Mouse (Mus musculus) heart, postnatal 0 days (tissue): ENCODE data around the gene Acot7. TPM values are rescaled to one million over a fixed set of nuclear protein-coding genes. Genes with fewer than 3 reads are reported as not detected.

ENCODE experiments used
- ATAC-seq: fragments of 200-750 bp; cut with Nextera tagmentation; 2 replicates; pipeline ENCODE4 v1.8.0; 2017; ENCODE audit warnings: low read depth, moderate number of reproducible peaks, moderate library complexity; ENCODE audit not compliant: insufficient read depth
- DNase-seq: peaks from one replicate; pipeline ENCODE4 v3.0.0-alpha.2; 2016; ENCODE audit warnings: low spot score
- H3K27ac ChIP-seq: fragments of 300-500 bp; sonication (generic); 2 replicates; pipeline ENCODE4 v1.5.1; 2014; ENCODE audit warnings: low read depth, mild to moderate bottlenecking
- H3K27me3 ChIP-seq: fragments of 300-500 bp; sonication (generic); 2 replicates; pipeline ENCODE4 v1.6.1; 2014; ENCODE audit warnings: low read length, mixed read lengths; ENCODE audit not compliant: control insufficient read depth, insufficient read depth
- H3K36me3 ChIP-seq: fragments of 300-500 bp; sonication (generic); replicated peaks from 2 replicates; pipeline ENCODE4 v1.6.1; 2014; ENCODE audit warnings: low read length, mixed read lengths; ENCODE audit not compliant: control insufficient read depth, insufficient read depth
- H3K4me1 ChIP-seq: fragments of 300-500 bp; sonication (generic); 2 replicates; pipeline ENCODE4 v1.6.1; 2014; ENCODE audit warnings: antibody characterized with exemption; ENCODE audit not compliant: control insufficient read depth, insufficient read depth
- H3K4me2 ChIP-seq: fragments of 300-500 bp; sonication (generic); 2 replicates; pipeline ENCODE4 v1.6.1; 2014; ENCODE audit warnings: low read depth, mild to moderate bottlenecking, low read length, moderate library complexity
- H3K4me3 ChIP-seq: fragments of 300-500 bp; sonication (generic); 2 replicates; pipeline ENCODE4 v1.5.1; 2014; ENCODE audit warnings: low read depth, low read length
- H3K9ac ChIP-seq: fragments of 300-500 bp; sonication (generic); replicated peaks from 2 replicates; pipeline ENCODE4 v1.6.1; 2014; ENCODE audit warnings: low read depth, low read length, mixed read lengths
- H3K9me3 ChIP-seq: fragments of 300-500 bp; sonication (generic); replicated peaks from 2 replicates; pipeline ENCODE4 v1.6.1; 2016; ENCODE audit warnings: low read length; ENCODE audit not compliant: control insufficient read depth
- CTCF ChIP-seq: IDR thresholded peaks from 2 replicates; pipeline ENCODE4 v1.5.1; 2016; ENCODE audit warnings: antibody characterized with exemption, control low read depth, low read depth
- EP300 ChIP-seq: IDR thresholded peaks from 2 replicates; pipeline ENCODE4 v1.6.1; 2016; ENCODE audit warnings: antibody characterized with exemption, low read depth
- WGBS: fragments of 180-500 bp; shearing (Covaris S2); extraction: QIAGEN DNeasy Blood & Tissue Kit; methylation state at CpG from one replicate; pipeline ENCODE4 v1.1.7; 2014; 5-methylcytosine and 5-hydroxymethylcytosine counted together
- polyA plus RNA-seq: library from polyadenylated mRNA; unstranded; fragments of >200 nt; fragmentation: Nextera tagmentation; extraction: Ambion mirVana; gene quantifications from 2 replicates; pipeline ENCODE4 v1.2.1, GENCODE M21; 2015
- total RNA-seq: library from RNA; depleted of rRNA; stranded (reverse); fragments of >200 nt; gene quantifications from 2 replicates; pipeline ENCODE4 v1.2.3, GENCODE M21; 2014; ENCODE audit warnings: low replicate concordance

The Acot7 gene
- total and polyA plus RNA-seq, 2 experiments from 2014 or later = 39.5 to 68.8 TPM

DNA sequence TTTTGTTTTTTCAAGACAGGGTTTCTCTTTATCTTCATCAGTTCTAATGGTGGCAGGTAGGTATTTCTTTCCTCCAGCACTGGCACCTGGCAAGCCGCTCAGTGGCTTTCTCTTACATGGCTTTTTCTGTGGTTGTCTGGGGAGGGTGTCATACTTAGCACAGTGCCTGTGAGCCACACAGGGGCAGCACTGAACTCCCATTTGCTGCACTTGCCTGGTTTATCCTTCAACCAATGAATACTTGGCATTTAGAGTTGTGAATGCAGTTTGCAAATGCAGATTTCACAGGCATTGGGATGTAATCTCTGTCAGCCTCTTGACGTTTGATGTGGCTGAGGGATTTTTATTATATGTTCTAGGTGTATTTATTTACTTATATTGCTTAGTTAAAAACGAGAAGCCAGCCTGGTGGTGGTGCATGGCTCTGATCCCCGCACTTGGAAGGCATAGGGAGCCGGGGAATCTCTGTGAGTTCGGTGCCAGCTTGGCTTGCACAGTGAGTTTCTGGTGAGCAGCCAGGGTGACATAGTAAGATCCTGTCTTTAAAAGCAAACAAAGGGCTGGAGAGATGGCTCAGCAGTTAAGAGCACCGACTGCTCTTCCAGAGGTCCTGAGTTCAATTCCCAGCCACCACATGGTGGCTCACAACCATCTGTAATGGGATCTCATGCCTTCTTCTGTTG lies 6.6 kb downstream of the Acot7 start:
- Histone ChIP-seq H3K9ac (no peak overlapping the region), H3K4me2 (no peak overlapping the region)

DNA sequence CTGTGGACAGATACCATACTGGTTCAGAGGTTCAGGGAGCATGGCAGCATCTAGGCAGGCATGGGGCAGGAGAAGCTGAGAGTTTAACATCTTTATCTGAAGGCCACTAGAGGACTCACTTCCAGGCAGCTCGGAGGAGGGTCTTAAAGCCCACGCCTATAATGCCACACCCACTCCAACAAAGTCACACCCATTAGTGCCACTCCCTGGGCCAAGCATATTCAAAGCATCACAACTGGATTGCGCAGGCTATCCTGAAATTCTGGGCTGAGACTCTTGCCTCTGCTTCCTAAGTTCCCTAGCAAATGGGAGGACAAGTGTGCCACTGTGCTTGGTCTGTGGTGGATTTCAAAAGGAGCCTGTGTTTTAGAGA lies 7.2 kb downstream of the Acot7 start:
- peaks cover 39% of the 10 kb centered on the region for H3K4me1 ChIP-seq
- ATAC-seq (peak; percentile 61), DNase-seq (peak; percentile 79)
- H3K27ac ChIP-seq = peak overlapping the region; percentile 98
- peak overlapping the region; percentile 38 for H3K4me3 ChIP-seq
- WGBS = 7% methylated on average over 3 of the region's 3 CpGs
- TF ChIP-seq CTCF = peak; percentile 46
- no peak for TF ChIP-seq EP300
- H3K9ac ChIP-seq = 0 out of 2 replicates have a peak overlapping the region, but pooled peaks have one; percentile 62
- no peaks in the 10 kb centered on the region for H3K36me3 ChIP-seq
- H3K4me2 ChIP-seq = peak overlapping the region; percentile 63
- H3K27me3 ChIP-seq = no peaks in the 10 kb centered on the region
- no peaks in the 10 kb centered on the region for H3K9me3 ChIP-seq

More for the DNA sequence above, 6.6 kb downstream of the Acot7 start:
- Histone ChIP-seq H3K4me1 (peaks cover 33% of the 10 kb centered on the region), H3K4me3 (no peak overlapping the region), H3K27ac (peak overlapping the region; percentile 98), H3K27me3 (no peaks in the 10 kb centered on the region), H3K9me3 (no peaks in the 10 kb centered on the region), H3K36me3 (no peaks in the 10 kb centered on the region)
- no peak for ATAC-seq
- TF ChIP-seq EP300 (0 out of 2 replicates have a peak, but pooled peaks have one; percentile 4), CTCF (peak; percentile 61)
- DNase-seq = no peak
- 49% methylated on average over 7 of the region's 7 CpGs for WGBS

DNA sequence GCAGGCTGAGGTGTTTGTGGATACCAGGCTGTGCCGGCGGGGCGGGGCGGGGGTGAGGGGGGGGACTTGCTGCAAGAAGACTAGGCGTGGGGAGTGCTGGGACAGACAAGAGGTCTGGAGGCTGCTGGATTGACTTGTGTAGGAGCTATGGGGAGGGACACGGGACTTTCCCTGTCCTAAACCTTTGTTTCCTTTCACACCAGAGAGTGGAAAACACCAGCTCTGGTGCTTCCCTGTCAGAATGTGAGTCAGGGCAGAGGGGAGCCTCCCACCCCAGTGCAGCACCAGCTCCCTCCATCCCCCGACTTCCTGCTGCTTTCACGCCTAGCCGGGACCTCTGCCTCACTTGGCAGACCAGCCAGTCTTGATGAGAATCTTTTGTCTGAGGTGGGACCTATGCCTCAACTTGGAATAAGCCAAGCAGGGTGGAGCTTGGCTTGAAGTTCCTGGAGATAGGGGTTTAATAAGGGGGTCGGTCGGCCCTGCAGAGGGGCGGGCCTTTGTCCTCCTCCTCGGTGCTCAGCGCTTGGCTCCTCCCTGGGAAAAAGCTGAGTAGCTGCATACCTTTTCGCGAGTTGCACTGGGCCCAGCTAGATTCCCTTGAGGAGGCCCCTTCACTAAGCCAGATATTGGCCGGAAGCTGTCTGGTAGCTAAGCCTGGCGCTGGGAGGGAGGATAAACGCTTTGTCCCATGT lies 7.7 kb downstream of the Acot7 start:
- Histone ChIP-seq H3K4me1 (peaks cover 42% of the 10 kb centered on the region), H3K9ac (peak overlapping the region; percentile 62), H3K27me3 (no peaks in the 10 kb centered on the region), H3K4me2 (peak overlapping the region; percentile 63), H3K36me3 (no peaks in the 10 kb centered on the region), H3K9me3 (no peaks in the 10 kb centered on the region), H3K4me3 (peak overlapping the region; percentile 38), H3K27ac (peak overlapping the region; percentile 98)
- 3% methylated on average over 19 of the region's 19 CpGs for WGBS
- DNase-seq = peak; percentile 88
- no peak for TF ChIP-seq CTCF
- TF ChIP-seq EP300 = peak; percentile 81; the same call in 1 of the 2 replicates
- peak; percentile 77 for ATAC-seq

DNA sequence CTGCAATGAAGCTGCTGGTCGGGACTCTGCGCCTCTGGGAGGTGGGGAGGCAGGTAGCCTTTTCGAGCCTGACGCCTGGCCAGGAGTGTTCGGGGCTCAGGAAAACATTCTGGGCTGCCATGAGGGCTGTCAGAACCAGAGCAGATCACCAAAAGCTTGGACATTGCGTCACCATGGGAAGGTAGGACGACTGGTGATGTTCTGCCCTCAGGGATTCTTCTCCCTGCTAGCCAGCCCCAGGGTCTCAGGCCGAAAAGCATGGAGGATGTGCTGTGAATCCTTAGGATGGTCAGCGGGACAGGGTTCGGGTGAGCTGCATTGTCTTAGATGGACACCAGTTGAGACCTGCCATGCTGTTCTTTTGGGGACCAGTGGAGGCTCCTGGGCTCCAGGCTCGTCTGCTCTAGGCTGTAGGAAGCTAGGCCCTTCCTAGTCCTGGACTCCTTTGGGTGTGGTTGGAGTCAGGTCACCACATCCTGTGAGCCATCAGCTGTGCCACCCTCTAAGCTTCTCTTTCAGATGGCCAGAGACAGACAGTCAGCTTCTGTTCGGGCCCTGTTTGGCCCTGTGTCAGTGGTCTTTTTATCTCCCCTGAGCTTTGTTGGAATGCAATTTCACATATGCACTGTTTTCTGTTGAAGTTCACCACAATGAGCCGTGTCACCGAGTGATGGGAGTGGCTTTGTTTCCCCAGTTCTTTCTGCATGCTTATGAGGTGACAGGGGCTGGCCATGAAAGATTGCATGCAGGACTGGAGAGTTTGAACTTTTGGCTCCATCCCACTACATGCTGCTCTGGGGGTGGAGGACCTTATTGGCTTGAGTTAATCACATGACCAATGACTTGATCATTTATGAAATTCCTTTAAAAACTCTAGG lies 8.5 kb downstream of the Acot7 start:
- Histone ChIP-seq H3K27me3 (no peaks in the 10 kb centered on the region), H3K9ac (peak overlapping the region; percentile 62), H3K9me3 (no peaks in the 10 kb centered on the region), H3K36me3 (no peaks in the 10 kb centered on the region), H3K4me2 (peak overlapping the region; percentile 63), H3K4me3 (peak overlapping the region; percentile 38), H3K27ac (peak overlapping the region; percentile 98), H3K4me1 (peaks cover 50% of the 10 kb centered on the region)
- 15% methylated on average over 14 of the region's 14 CpGs for WGBS
- ATAC-seq (peak; percentile 18), DNase-seq (peak; percentile 59)
- TF ChIP-seq CTCF = no peak
- TF ChIP-seq EP300 = no peak

DNA sequence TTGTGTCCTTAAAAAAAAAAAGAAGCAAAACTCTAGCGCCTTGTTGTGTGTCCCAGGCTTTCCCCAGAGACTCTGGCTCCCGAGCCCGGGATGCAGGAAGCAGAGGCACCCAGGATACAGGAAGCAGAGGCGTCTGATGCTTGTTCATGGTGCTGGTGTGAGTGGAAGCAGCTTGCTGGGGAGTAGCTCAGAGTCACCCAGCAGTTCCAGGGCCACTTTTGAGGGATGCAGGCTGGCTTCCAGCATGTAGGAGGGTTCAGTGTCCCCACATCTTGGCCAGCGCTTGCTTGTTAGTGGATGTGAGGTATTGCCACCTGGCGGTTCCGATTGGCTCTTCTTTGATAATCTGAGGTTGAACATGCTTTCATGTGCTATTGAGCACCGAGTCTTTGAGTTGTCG lies 9.2 kb downstream of the Acot7 start:
- DNase-seq (no peak), ATAC-seq (no peak)
- 64% methylated on average over 9 of the region's 9 CpGs for WGBS
- Histone ChIP-seq H3K9me3 (no peaks in the 10 kb centered on the region), H3K9ac (no peak overlapping the region), H3K27ac (peak overlapping the region; percentile 98), H3K4me3 (no peak overlapping the region; the same call in 1 of the 2 replicates), H3K27me3 (no peaks in the 10 kb centered on the region), H3K4me1 (peaks cover 51% of the 10 kb centered on the region), H3K36me3 (no peaks in the 10 kb centered on the region), H3K4me2 (peak overlapping the region; percentile 63)
- no peak for TF ChIP-seq EP300
- TF ChIP-seq CTCF = no peak
